Mouse (Mus musculus): Measurements from ENCODE around the gene Hist4h4. TPM values are rescaled to one million over a fixed set of nuclear protein-coding genes. Genes with fewer than 3 reads are reported as not detected.

The Hist4h4 gene
- total and polyA plus RNA-seq, 3 experiments: 0.89 to 179 (median 60.9) TPM

- Histone ChIP-seq H3K4me3 (ENCODE audit: low read depth, low read length) (no peak overlapping the region), H3K9me3 (replicated peaks) (no peaks in the 10 kb centered on the region), H3K36me3 (replicated peaks) (no peaks in the 10 kb centered on the region), H3K4me1 (ENCODE audit: insufficient read depth, low read depth, low read length) (0 out of 2 replicates have a peak, but pooled peaks cover 3% of the 10 kb centered on the region), H3K27me3 (ENCODE audit: insufficient read depth, low read length) (no peaks in the 10 kb centered on the region)
- ATAC-seq (ENCODE audit: extremely low read depth, insufficient number of reproducible peaks, low FRiP score, poor library complexity, severe bottlenecking): no peak
- TF ChIP-seq POLR2AphosphoS5 (IDR thresholded peaks at IDR 0.05; ENCODE audit: insufficient replicate concordance, low read depth, low read length): no peak
- no peak for TF ChIP-seq GATA2 (IDR thresholded peaks at IDR 0.05; ENCODE audit: borderline replicate concordance, low read depth, low read length)
- no peak for TF ChIP-seq CTCF (IDR thresholded peaks at IDR 0.05; ENCODE audit: low read depth, low read length)
- DNase-seq (ENCODE audit: low spot score): no peak
Measured at GRCm38 (mm10) chr6:136795850-136796249, 8.4 kb downstream of the Hist4h4 start.

GRCm38 (mm10) chr6:136795110-136795509 lies 9.1 kb downstream of the Hist4h4 start:
- no peak for DNase-seq (ENCODE audit: low spot score)
- Histone ChIP-seq H3K9me3 (replicated peaks) (no peaks in the 10 kb centered on the region), H3K27me3 (ENCODE audit: insufficient read depth, low read length) (no peaks in the 10 kb centered on the region), H3K4me3 (ENCODE audit: low read depth, low read length) (no peak overlapping the region), H3K36me3 (replicated peaks) (no peaks in the 10 kb centered on the region), H3K4me1 (ENCODE audit: insufficient read depth, low read depth, low read length) (0 out of 2 replicates have a peak, but pooled peaks cover 3% of the 10 kb centered on the region)
- no peak for ATAC-seq (ENCODE audit: extremely low read depth, insufficient number of reproducible peaks, low FRiP score, poor library complexity, severe bottlenecking)
- TF ChIP-seq TAL1 (conservative IDR thresholded peaks at IDR 0.05; ENCODE audit: low read depth, low read length): no peak

- TF ChIP-seq GATA1 (IDR thresholded peaks at IDR 0.05; ENCODE audit: borderline replicate concordance, low read length) (no peak), TAL1 (conservative IDR thresholded peaks at IDR 0.05; ENCODE audit: low read depth, low read length) (no peak), GATA2 (IDR thresholded peaks at IDR 0.05; ENCODE audit: borderline replicate concordance, low read depth, low read length) (no peak), POLR2AphosphoS5 (IDR thresholded peaks at IDR 0.05; ENCODE audit: insufficient replicate concordance, low read depth, low read length) (no peak), CTCF (IDR thresholded peaks at IDR 0.05; ENCODE audit: low read depth, low read length) (no peak)
- Histone ChIP-seq H3K9me3 (replicated peaks) (no peaks in the 10 kb centered on the region), H3K4me1 (ENCODE audit: insufficient read depth, low read depth, low read length) (0 out of 2 replicates have a peak, but pooled peaks cover 3% of the 10 kb centered on the region), H3K36me3 (replicated peaks) (no peaks in the 10 kb centered on the region), H3K4me3 (ENCODE audit: low read depth, low read length) (no peak overlapping the region), H3K27me3 (ENCODE audit: insufficient read depth, low read length) (no peaks in the 10 kb centered on the region; the same call in 1 of the 2 replicates)
- ATAC-seq (ENCODE audit: extremely low read depth, insufficient number of reproducible peaks, low FRiP score, poor library complexity, severe bottlenecking) (no peak), DNase-seq (ENCODE audit: low spot score) (no peak)
Measured at GRCm38 (mm10) chr6:136793831-136794525, 10.2 kb downstream of the Hist4h4 start.

- H3K4me3 ChIP-seq (ENCODE audit: low read depth, low read length): no peak overlapping the region
- no peaks in the 10 kb centered on the region for H3K9me3 ChIP-seq (replicated peaks)
- DNase-seq (ENCODE audit: low spot score) (no peak), ATAC-seq (ENCODE audit: extremely low read depth, insufficient number of reproducible peaks, low FRiP score, poor library complexity, severe bottlenecking) (no peak)
- TF ChIP-seq GATA1 (IDR thresholded peaks at IDR 0.05; ENCODE audit: borderline replicate concordance, low read length) (no peak), CTCF (IDR thresholded peaks at IDR 0.05; ENCODE audit: low read depth, low read length) (no peak), GATA2 (IDR thresholded peaks at IDR 0.05; ENCODE audit: borderline replicate concordance, low read depth, low read length) (no peak), POLR2AphosphoS5 (IDR thresholded peaks at IDR 0.05; ENCODE audit: insufficient replicate concordance, low read depth, low read length) (no peak), TAL1 (conservative IDR thresholded peaks at IDR 0.05; ENCODE audit: low read depth, low read length) (no peak)
- H3K4me1 ChIP-seq (ENCODE audit: insufficient read depth, low read depth, low read length): 0 out of 2 replicates have a peak, but pooled peaks cover 3% of the 10 kb centered on the region
- no peaks in the 10 kb centered on the region; the same call in 1 of the 2 replicates for H3K27me3 ChIP-seq (ENCODE audit: insufficient read depth, low read length)
- H3K36me3 ChIP-seq (replicated peaks): no peaks in the 10 kb centered on the region
Measured at GRCm38 (mm10) chr6:136792884-136793758, 11.1 kb downstream of the Hist4h4 start.

GRCm38 (mm10) chr6:136789391-136789971 lies 14.7 kb downstream of the Hist4h4 start:
- Histone ChIP-seq H3K4me1 (ENCODE audit: insufficient read depth, low read depth, low read length) (no peaks in the 10 kb centered on the region), H3K9me3 (replicated peaks) (no peaks in the 10 kb centered on the region), H3K27me3 (ENCODE audit: insufficient read depth, low read length) (no peaks in the 10 kb centered on the region; the same call in 1 of the 2 replicates), H3K36me3 (replicated peaks) (no peaks in the 10 kb centered on the region), H3K4me3 (ENCODE audit: low read depth, low read length) (no peak overlapping the region)
- DNase-seq (ENCODE audit: low spot score): no peak
- TF ChIP-seq GATA1 (IDR thresholded peaks at IDR 0.05; ENCODE audit: borderline replicate concordance, low read length) (no peak), CTCF (IDR thresholded peaks at IDR 0.05; ENCODE audit: low read depth, low read length) (no peak), GATA2 (IDR thresholded peaks at IDR 0.05; ENCODE audit: borderline replicate concordance, low read depth, low read length) (no peak), POLR2AphosphoS5 (IDR thresholded peaks at IDR 0.05; ENCODE audit: insufficient replicate concordance, low read depth, low read length) (no peak), TAL1 (conservative IDR thresholded peaks at IDR 0.05; ENCODE audit: low read depth, low read length) (no peak)
- ATAC-seq (ENCODE audit: extremely low read depth, insufficient number of reproducible peaks, low FRiP score, poor library complexity, severe bottlenecking): no peak

- Histone ChIP-seq H3K4me1 (ENCODE audit: insufficient read depth, low read depth, low read length) (no peaks in the 10 kb centered on the region), H3K36me3 (replicated peaks) (no peaks in the 10 kb centered on the region), H3K27me3 (ENCODE audit: insufficient read depth, low read length) (no peaks in the 10 kb centered on the region), H3K9me3 (replicated peaks) (no peaks in the 10 kb centered on the region), H3K4me3 (ENCODE audit: low read depth, low read length) (no peak overlapping the region)
- no peak for ATAC-seq (ENCODE audit: extremely low read depth, insufficient number of reproducible peaks, low FRiP score, poor library complexity, severe bottlenecking)
- DNase-seq (ENCODE audit: low spot score): no peak
- no peak for TF ChIP-seq GATA1 (IDR thresholded peaks at IDR 0.05; ENCODE audit: borderline replicate concordance, low read length)
Measured at GRCm38 (mm10) chr6:136782761-136783160, 21.5 kb downstream of the Hist4h4 start.
